Mouse (Mus musculus) megakaryocyte, embryonic 14.5 days (primary cell): Measurements from ENCODE around the gene Ptn. TPM values are rescaled to one million over a fixed set of nuclear protein-coding genes. Genes with fewer than 3 reads are reported as not detected.

ENCODE experiments used
- H3K27me3 ChIP-seq: replicated peaks from 2 replicates; pipeline ENCODE3; 2012; ENCODE audit warnings: inconsistent platforms
- H3K36me3 ChIP-seq: replicated peaks from 2 replicates; pipeline ENCODE3; 2012; ENCODE audit warnings: low read length, inconsistent platforms, mixed read lengths
- H3K4me1 ChIP-seq: 2 replicates; pipeline ENCODE4 v1.6.1; 2012; ENCODE audit warnings: inconsistent platforms
- H3K4me3 ChIP-seq: replicated peaks from 2 replicates; pipeline ENCODE3; 2012; ENCODE audit warnings: moderate library complexity, mild to moderate bottlenecking, inconsistent platforms
- H3K9me3 ChIP-seq: 2 replicates; pipeline ENCODE4 v1.6.1; 2012; ENCODE audit warnings: inconsistent platforms
- FLI1 ChIP-seq: IDR thresholded peaks from 2 replicates; pipeline ENCODE4 v1.6.1; 2012; ENCODE audit warnings: low read length, inconsistent platforms, mixed read lengths
- GATA1 ChIP-seq: IDR thresholded peaks from 3 replicates; pipeline ENCODE4 v1.6.1; 2012; ENCODE audit warnings: mixed read lengths, low read length, inconsistent platforms, borderline replicate concordance
- polyA plus RNA-seq: library from polyadenylated mRNA; stranded (reverse); fragments of >175 nt; gene quantifications from 2 replicates; pipeline ENCODE4 v1.2.3, GENCODE M21; 2012; ENCODE audit warnings: low replicate concordance; ENCODE audit not compliant: insufficient read depth

The Ptn gene
- polyA plus RNA-seq, 1 experiment, result not detected

DNA sequence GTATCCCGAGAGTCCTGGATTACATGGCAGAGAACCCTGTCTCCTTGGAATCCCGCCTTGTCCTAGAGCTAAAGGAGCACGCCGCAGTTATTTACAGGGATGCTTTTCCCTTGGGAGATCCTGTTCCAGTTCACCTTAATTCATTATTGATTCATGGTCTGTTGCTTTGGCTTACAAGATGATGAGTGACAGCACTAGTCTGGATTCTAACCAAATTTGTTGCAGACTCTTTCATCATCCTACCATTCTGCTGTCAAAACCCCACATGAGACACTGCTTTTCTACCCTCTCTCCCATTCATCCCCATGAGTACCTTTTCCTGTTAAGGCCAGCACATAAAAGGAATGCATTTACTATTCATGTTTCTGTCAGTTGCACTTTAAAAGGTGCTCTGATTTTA, 96.7 kb downstream of the Ptn start:
- no peaks in the 10 kb centered on the region for H3K27me3 ChIP-seq
- no peaks in the 10 kb centered on the region for H3K36me3 ChIP-seq
- H3K4me1 ChIP-seq, result no peaks in the 10 kb centered on the region
- TF ChIP-seq GATA1 (no peak), FLI1 (no peak)
- H3K9me3 ChIP-seq, result 0 out of 2 replicates have a peak, but pooled peaks cover 4% of the 10 kb centered on the region
- no peak overlapping the region for H3K4me3 ChIP-seq

DNA sequence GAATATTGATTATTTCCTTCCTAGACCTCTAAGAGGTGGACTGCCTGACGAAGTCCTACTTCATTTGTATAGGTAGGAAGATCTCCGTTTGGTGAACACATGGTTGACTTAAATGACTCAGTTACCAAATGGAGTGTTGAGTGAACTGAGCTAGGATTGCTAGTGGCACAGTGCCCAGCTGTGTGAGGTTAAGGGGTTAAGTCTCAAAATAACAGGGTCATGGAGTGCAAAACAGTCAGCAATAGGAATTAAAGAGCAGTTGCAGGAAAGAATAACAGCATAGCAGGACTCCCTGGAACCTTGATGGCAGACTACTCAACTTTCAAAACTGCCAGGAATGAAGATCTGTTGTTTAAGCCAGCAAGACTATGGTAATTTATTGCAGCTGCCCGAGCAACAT, 114.5 kb downstream of the Ptn start:
- Histone ChIP-seq H3K27me3 (no peaks in the 10 kb centered on the region), H3K4me1 (no peaks in the 10 kb centered on the region), H3K9me3 (no peaks in the 10 kb centered on the region), H3K4me3 (no peak overlapping the region), H3K36me3 (no peaks in the 10 kb centered on the region)
- no peak for TF ChIP-seq FLI1
- no peak for TF ChIP-seq GATA1

DNA sequence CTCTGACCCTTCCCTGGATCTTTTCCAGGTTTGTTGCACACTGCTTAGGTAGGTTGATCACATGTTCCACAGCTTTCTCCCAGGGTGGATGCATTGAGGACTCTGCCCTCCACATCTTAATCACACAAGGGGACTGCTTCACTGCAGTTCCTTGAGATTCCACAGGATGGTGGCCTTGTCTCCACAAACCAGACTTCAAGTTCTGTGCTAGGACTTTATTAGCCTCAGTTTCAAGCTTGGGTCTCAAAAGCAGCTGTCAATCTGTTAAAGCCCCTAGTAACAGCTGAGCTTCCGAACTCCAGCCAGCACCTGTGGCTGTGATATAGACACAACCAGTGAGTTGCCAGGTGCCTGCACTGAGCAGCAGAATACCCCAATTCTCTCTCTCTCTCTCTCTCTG, 118.5 kb downstream of the Ptn start:
- H3K9me3 ChIP-seq, result no peaks in the 10 kb centered on the region
- no peaks in the 10 kb centered on the region for H3K4me1 ChIP-seq
- H3K4me3 ChIP-seq, result no peak overlapping the region
- H3K27me3 ChIP-seq, result no peaks in the 10 kb centered on the region
- no peaks in the 10 kb centered on the region for H3K36me3 ChIP-seq
- TF ChIP-seq FLI1 (no peak), GATA1 (no peak)

DNA sequence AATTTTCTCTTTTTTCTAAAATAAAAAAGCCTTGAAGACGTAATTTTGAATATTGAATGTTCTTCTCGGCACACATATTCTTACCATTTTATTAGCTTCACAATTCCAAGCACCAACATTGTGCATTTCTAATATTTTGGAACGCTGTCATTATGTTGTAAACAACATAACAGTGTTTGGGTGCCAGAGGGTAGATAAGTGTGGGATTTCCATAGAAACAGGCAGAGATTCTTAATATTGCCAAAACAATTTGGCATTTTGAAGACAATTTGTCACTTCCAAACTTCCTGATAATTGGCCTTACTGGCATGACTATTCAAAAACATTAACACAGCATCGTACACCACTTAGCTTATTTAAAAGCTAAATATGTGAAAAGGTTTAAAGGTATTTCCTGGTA, 119.1 kb downstream of the Ptn start:
- no peaks in the 10 kb centered on the region for H3K27me3 ChIP-seq
- no peaks in the 10 kb centered on the region for H3K9me3 ChIP-seq
- TF ChIP-seq GATA1, result no peak
- no peak for TF ChIP-seq FLI1
- H3K36me3 ChIP-seq, result no peaks in the 10 kb centered on the region
- H3K4me3 ChIP-seq, result no peak overlapping the region
- no peaks in the 10 kb centered on the region for H3K4me1 ChIP-seq

DNA sequence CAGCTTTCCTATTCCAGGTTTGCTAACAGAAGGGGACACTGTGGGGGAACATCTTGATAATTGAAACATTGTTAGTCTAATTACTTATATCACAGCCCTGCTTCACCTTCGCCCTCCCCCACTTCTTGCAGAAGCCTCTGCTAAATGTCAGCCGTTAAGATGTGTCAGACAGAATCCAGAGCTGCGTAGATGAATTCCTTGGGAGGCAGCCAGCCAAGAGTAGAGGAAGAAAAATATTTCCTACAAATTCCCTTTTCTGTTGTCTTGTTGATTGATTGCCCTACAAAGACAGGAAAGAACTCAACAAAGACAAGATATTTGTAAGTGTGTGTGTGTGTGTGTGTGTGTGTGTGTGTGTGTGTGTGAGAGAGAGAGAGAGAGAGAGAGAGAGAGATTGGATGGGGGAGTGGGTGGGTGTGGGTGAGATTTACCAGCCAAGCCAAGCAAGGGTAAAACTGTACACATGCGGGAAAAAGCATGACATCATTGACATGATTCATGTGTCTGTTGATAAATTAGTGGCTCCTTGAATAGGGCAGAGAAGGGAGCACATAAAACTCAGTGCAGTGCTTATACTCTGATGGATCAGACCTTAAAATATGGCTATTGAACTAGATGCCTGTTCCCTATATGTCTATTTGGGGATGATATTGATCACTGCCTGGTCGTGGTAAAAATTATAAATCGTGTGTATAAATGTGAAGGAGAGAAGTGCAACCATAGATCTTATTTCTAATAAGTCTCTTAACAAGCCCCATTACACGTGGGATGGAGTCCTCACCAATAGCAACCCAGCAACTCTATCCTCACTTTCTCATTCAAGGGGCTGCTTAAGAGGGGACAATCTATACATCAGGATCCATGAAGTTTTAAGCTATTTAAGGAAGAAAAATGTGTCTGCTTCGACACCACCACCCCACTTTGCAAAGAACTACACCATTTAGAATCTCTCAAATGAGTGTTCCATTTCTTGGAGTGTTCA, 133.0 kb downstream of the Ptn start:
- no peak overlapping the region for H3K4me3 ChIP-seq
- no peak for TF ChIP-seq FLI1
- TF ChIP-seq GATA1, result no peak
- 0 out of 2 replicates have a peak, but pooled peaks cover 3% of the 10 kb centered on the region for H3K9me3 ChIP-seq
- H3K27me3 ChIP-seq, result no peaks in the 10 kb centered on the region
- H3K4me1 ChIP-seq, result no peaks in the 10 kb centered on the region
- H3K36me3 ChIP-seq, result no peaks in the 10 kb centered on the region

DNA sequence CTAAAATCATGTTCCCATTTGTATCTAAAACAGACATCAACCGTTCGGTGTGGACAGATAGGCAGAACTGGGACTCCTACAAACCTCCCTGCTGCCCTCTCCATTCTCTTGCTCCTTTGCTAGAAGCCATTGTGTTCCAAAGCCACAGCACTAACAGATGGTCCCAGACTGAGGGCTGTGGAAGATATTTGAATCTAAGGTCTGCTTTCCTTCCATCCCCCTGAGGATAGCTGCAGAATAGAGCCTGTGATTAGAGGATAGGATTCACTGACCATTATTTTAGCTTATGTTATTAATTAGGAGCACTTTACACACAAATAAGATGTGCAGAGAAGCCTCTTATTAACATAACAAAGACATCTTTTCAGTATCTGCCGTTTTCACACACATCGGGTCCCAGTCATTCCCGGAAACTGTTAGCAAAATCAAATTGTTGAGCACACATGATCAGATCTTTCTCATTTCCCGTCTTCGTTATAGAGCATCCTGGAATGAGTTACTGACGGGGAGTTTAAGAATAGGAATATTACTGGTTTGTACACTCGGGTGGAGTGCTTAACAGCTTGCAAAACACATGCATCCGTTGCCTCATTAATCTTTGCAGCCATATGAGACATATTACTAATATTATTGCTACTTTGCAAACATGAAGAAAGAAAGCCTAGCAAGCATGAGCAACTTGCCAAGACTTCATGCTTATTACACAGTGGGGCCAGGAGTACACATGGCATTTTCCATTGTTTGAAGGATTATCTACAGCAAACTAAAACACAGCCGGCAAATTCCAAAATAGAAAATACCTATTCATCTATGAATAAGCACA, 137.4 kb downstream of the Ptn start:
- Histone ChIP-seq H3K4me1 (no peaks in the 10 kb centered on the region), H3K9me3 (0 out of 2 replicates have a peak, but pooled peaks cover 3% of the 10 kb centered on the region)
- TF ChIP-seq FLI1 (no peak), GATA1 (no peak)

DNA sequence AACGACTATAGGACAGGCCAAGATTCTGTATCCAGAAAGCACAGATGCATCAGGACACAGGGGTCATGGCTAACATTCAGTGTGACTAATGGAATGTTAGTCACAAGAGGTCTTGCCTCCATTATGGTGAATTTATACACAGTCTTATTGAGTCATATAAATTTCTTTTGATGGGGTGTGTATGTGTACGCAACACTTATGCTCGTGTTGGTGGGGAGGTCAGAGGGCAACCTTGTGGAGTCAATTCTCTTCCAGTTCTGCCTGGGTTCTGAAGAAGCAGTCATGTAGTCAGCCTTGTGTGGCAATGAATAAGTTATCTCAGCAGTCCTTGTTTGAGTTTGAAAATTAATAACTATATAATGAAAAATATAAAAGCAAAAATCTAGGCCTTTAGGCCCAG, 138.7 kb downstream of the Ptn start:
- no peaks in the 10 kb centered on the region for H3K4me1 ChIP-seq
- TF ChIP-seq GATA1, result no peak
- TF ChIP-seq FLI1, result no peak
- no peaks in the 10 kb centered on the region for H3K36me3 ChIP-seq
- no peaks in the 10 kb centered on the region for H3K27me3 ChIP-seq
- no peak overlapping the region for H3K4me3 ChIP-seq
- H3K9me3 ChIP-seq, result 0 out of 2 replicates have a peak, but pooled peaks cover 3% of the 10 kb centered on the region

More for the DNA sequence above, 137.4 kb downstream of the Ptn start:
- Histone ChIP-seq H3K4me3 (no peak overlapping the region), H3K36me3 (no peaks in the 10 kb centered on the region), H3K27me3 (no peaks in the 10 kb centered on the region)
